In the genomic region with DNA sequence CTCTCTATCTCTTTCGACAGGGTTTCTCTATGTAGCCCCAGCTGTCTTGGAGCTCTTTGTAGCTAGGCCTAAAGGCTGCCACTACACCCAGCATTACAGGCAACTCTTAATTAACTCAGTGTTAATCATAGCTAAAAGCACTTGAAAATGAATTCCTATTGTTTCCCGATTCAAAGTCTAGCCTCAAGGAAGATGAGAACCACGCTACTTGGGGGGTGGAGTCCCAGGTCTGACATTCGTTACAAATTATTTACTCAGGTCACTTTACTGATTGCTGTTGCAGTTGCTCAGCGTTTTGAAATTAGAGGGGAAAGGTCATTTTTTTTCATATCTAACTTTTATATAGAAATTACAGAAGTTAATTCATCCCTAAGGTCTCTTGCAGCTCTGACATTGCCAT, we compare ENCODE assay signal across 9 mouse cellular contexts. TPM values are rescaled to one million over a fixed set of nuclear protein-coding genes. Genes with fewer than 3 reads are reported as not detected.
DNase-seq lines count a peak whose midpoint lies in the region; ATAC-seq lines count a peak whose summit lies in the region.
"Had no signal": no experiment of that assay in that cellular context is flagged by ENCODE, and none has a peak within 500 bp of the region (broad histone marks: within the 10 kb centered on the region; RNA-seq: fewer than 3 reads in every experiment).

No protein-coding gene starts in this region.

- WGBS in lung, embryonic 15.5 days = 22% methylated on average over 5 of the region's 5 CpGs
- 32% methylated on average over 5 of the region's 5 CpGs for WGBS in forebrain, embryonic 11.5 days
- WGBS in limb, embryonic 10.5 days = 39% methylated on average over 5 of the region's 5 CpGs
- WGBS in stomach, embryonic 14.5 days = 24% methylated on average over 5 of the region's 5 CpGs

- peak overlapping the region; percentile 97 for H3K4me3 ChIP-seq in lung, embryonic 15.5 days
- peak overlapping the region; percentile 86 for H3K4me3 ChIP-seq in forebrain, embryonic 11.5 days (ENCODE audit: low read depth, low read length)
- H3K4me3 ChIP-seq in limb, embryonic 10.5 days = peak overlapping the region; percentile 95
- H3K4me3 ChIP-seq in stomach, embryonic 14.5 days (ENCODE audit: low read depth, low read length) = peak overlapping the region; percentile 85

- peak overlapping the region; percentile 96 for H3K9ac ChIP-seq in lung, embryonic 15.5 days
- peak overlapping the region; percentile 87; the same call in 1 of the 2 replicates for H3K9ac ChIP-seq in forebrain, embryonic 11.5 days (ENCODE audit: low read length)
- no peak overlapping the region for H3K9ac ChIP-seq in stomach, embryonic 14.5 days (replicated peaks; ENCODE audit: low read depth, low read length)

- H3K9me3 ChIP-seq in lung, embryonic 15.5 days = no peaks in the 10 kb centered on the region
- H3K9me3 ChIP-seq in forebrain, embryonic 11.5 days (ENCODE audit: control insufficient read depth, low read length) = no peaks in the 10 kb centered on the region
- H3K9me3 ChIP-seq in limb, embryonic 10.5 days (replicated peaks) = no peaks in the 10 kb centered on the region
- no peaks in the 10 kb centered on the region for H3K9me3 ChIP-seq in stomach, embryonic 14.5 days (ENCODE audit: control insufficient read depth, low read depth, low read length)

- no peaks in the 10 kb centered on the region for H3K27me3 ChIP-seq in lung, embryonic 15.5 days
- no peaks in the 10 kb centered on the region for H3K27me3 ChIP-seq in forebrain, embryonic 11.5 days (ENCODE audit: control insufficient read depth, insufficient read depth, low read length)
- no peaks in the 10 kb centered on the region for H3K27me3 ChIP-seq in limb, embryonic 10.5 days (ENCODE audit: low read depth, poor library complexity, severe bottlenecking)
- H3K27me3 ChIP-seq in stomach, embryonic 14.5 days (ENCODE audit: control insufficient read depth, insufficient read depth, low read length) = no peaks in the 10 kb centered on the region

- ATAC-seq in lung, embryonic 15.5 days (ENCODE audit: borderline replicate concordance, extremely low read depth, low FRiP score, low TSS enrichment) = no peak
- no peak for ATAC-seq in forebrain, embryonic 11.5 days (replicated peaks; ENCODE audit: low FRiP score)
- ATAC-seq in stomach, embryonic 14.5 days (ENCODE audit: insufficient number of reproducible peaks, insufficient read depth, low FRiP score, low read depth) = no peak
- no peak for ATAC-seq in megakaryocyte-erythroid progenitor cell, adult 5-6 weeks (replicated peaks; ENCODE audit: low FRiP score, low TSS enrichment, poor library complexity, severe bottlenecking)

- no peak overlapping the region for H3K27ac ChIP-seq in lung, embryonic 15.5 days
- no peak overlapping the region for H3K27ac ChIP-seq in forebrain, embryonic 11.5 days (ENCODE audit: low read depth, low read length)
- no peak overlapping the region for H3K27ac ChIP-seq in limb, embryonic 10.5 days
- no peak overlapping the region for H3K27ac ChIP-seq in stomach, embryonic 14.5 days (ENCODE audit: low read length)

- no peak for DNase-seq in lung, postnatal 4 days
- DNase-seq in forebrain, embryonic 11.5 days (ENCODE audit: low spot score) = no peak
- DNase-seq in limb, embryonic 10.5 days (ENCODE audit: low spot score) = no peak
- no peak for DNase-seq in layer of hippocampus, adult 8-10 months (ENCODE audit: low spot score in 2 of 2)
- DNase-seq in adrenal gland, postnatal 25 days = no peak

- H3K4me2 ChIP-seq in lung, embryonic 15.5 days = peak overlapping the region; percentile 83
- H3K4me2 ChIP-seq in forebrain, embryonic 11.5 days (ENCODE audit: low read depth, low read length, severe bottlenecking) = peak overlapping the region; percentile 82
- peak overlapping the region; percentile 65 for H3K4me2 ChIP-seq in stomach, embryonic 14.5 days (replicated peaks; ENCODE audit: low read depth, low read length)

- peaks cover 30% of the 10 kb centered on the region for H3K36me3 ChIP-seq in lung, embryonic 15.5 days
- peaks cover 5% of the 10 kb centered on the region; the same call in 1 of the 2 replicates for H3K36me3 ChIP-seq in forebrain, embryonic 11.5 days (ENCODE audit: control insufficient read depth, insufficient read depth, low read length)
- H3K36me3 ChIP-seq in limb, embryonic 10.5 days = peaks cover 45% of the 10 kb centered on the region
- no peaks in the 10 kb centered on the region; the same call in 1 of the 2 replicates for H3K36me3 ChIP-seq in stomach, embryonic 14.5 days (ENCODE audit: control insufficient read depth, insufficient read depth, low read length)

- peaks cover 16% of the 10 kb centered on the region for H3K4me1 ChIP-seq in lung, embryonic 15.5 days
- H3K4me1 ChIP-seq in forebrain, embryonic 11.5 days (replicated peaks; ENCODE audit: control insufficient read depth, insufficient read depth, low read length) = peaks cover 2% of the 10 kb centered on the region; the same call in 1 of the 2 replicates
- peaks cover 22% of the 10 kb centered on the region for H3K4me1 ChIP-seq in limb, embryonic 10.5 days
- peaks cover 13% of the 10 kb centered on the region for H3K4me1 ChIP-seq in stomach, embryonic 14.5 days (ENCODE audit: control insufficient read depth, insufficient read depth, low read length)

RNA-seq across cellular contexts. Expression of gene Timm9, which starts 0.9 kb away (rescaled TPM):
- 66.9 and 67.0 TPM in 2 replicates for polyA plus RNA-seq in lung, embryonic 15.5 days (2015; fragmentation: Nextera tagmentation; extraction: Ambion mirVana)
- polyA plus RNA-seq in forebrain, embryonic 11.5 days (2014; fragmentation: Nextera tagmentation; extraction: Ambion mirVana) = 73.9 and 77.0 TPM in 2 replicates
- polyA plus RNA-seq in limb, embryonic 10.5 days (2016; fragmentation: Nextera tagmentation; extraction: Ambion mirVana) = 71.0 and 82.9 TPM in 2 replicates
- 77.2 and 82.9 TPM in 2 replicates for polyA plus RNA-seq in stomach, embryonic 14.5 days (2014; fragmentation: Nextera tagmentation; extraction: Ambion mirVana)
- 10 to 100 TPM; 53.7 to 69.2 (median 59.3) TPM for total RNA-seq in layer of hippocampus, adult 8-10 months (2022)
- 46.7 and 51.3 TPM in 2 replicates for total RNA-seq in adrenal gland, postnatal 25 days (2021)
- 113 and 144 TPM in 2 replicates for total RNA-seq in megakaryocyte-erythroid progenitor cell, adult 5-6 weeks (2014; fragmentation: Nextera tagmentation)
- total RNA-seq in megakaryocyte-erythroid progenitor cell, adult 5-6 weeks (2017) = 93.4 and 95.5 TPM in 2 replicates

RNA-seq across cellular contexts. Expression of gene 2700049A03Rik, which starts 1.1 kb away (rescaled TPM):
- polyA plus RNA-seq in lung, embryonic 15.5 days (2015; fragmentation: Nextera tagmentation; extraction: Ambion mirVana) = 14.5 and 14.7 TPM in 2 replicates
- 19.0 and 21.3 TPM in 2 replicates for polyA plus RNA-seq in forebrain, embryonic 11.5 days (2014; fragmentation: Nextera tagmentation; extraction: Ambion mirVana)
- 17.6 and 19.7 TPM in 2 replicates for polyA plus RNA-seq in limb, embryonic 10.5 days (2016; fragmentation: Nextera tagmentation; extraction: Ambion mirVana)
- 15.0 and 17.1 TPM in 2 replicates for polyA plus RNA-seq in stomach, embryonic 14.5 days (2014; fragmentation: Nextera tagmentation; extraction: Ambion mirVana)
- 1 to 10 TPM; 6.4 to 7.1 (median 6.8) TPM for total RNA-seq in layer of hippocampus, adult 8-10 months (2022)
- total RNA-seq in adrenal gland, postnatal 25 days (2021) = 12.1 and 15.5 TPM in 2 replicates
- 17.9 and 23.2 TPM in 2 replicates for total RNA-seq in megakaryocyte-erythroid progenitor cell, adult 5-6 weeks (2014; fragmentation: Nextera tagmentation)
- total RNA-seq in megakaryocyte-erythroid progenitor cell, adult 5-6 weeks (2017) = 12.2 and 14.7 TPM in 2 replicates

RNA-seq across cellular contexts. Expression of gene Tomm20l, which starts 24.4 kb away (rescaled TPM):
- polyA plus RNA-seq in lung, embryonic 15.5 days (2015; fragmentation: Nextera tagmentation; extraction: Ambion mirVana) = 0.40 and 0.65 TPM in 2 replicates
- not detected in 2 replicates for polyA plus RNA-seq in forebrain, embryonic 11.5 days (2014; fragmentation: Nextera tagmentation; extraction: Ambion mirVana)
- polyA plus RNA-seq in limb, embryonic 10.5 days (2016; fragmentation: Nextera tagmentation; extraction: Ambion mirVana) = not detected in 2 replicates
- polyA plus RNA-seq in stomach, embryonic 14.5 days (2014; fragmentation: Nextera tagmentation; extraction: Ambion mirVana) = not detected in 2 replicates
- not detected for total RNA-seq in layer of hippocampus, adult 8-10 months (2022)
- 5.6 and 15.2 TPM in 2 replicates for total RNA-seq in adrenal gland, postnatal 25 days (2021)
- not detected in 2 replicates for total RNA-seq in megakaryocyte-erythroid progenitor cell, adult 5-6 weeks (2014; fragmentation: Nextera tagmentation)
- total RNA-seq in megakaryocyte-erythroid progenitor cell, adult 5-6 weeks (2017) = not detected in 2 replicates
- total RNA-seq: layer of hippocampus, postnatal 36 days had no signal
